Mouse (Mus musculus): ENCODE measurements at regions not wholly inside any gene's neighbourhood (a gene's known extent, or its start where the extent isn't known, plus 50 kb on each side); places are given as distances from the start of the nearest gene placed in this dataset.

DNA sequence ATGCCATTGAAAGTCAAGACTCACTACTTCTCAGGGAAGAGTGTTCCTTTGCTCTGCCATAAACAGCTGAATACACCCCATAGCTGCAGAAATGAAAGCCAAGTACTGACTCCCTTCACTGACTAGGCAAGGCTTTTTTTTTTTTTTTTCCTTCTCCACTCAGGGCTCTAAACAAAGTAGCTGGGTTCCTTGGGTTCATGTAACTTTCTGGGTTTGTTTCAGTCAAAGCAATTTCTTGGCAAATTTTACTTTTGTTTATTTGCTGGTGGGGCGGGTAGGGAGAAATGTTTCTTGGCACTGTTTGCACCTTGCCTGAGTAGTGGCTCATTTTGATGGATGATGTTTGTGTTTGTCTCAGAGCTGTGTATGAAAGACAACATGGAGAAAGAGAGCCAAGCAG lies 141.3 kb upstream of the 1810046K07Rik start:
- 79% methylated on average over 1 of the region's 1 CpGs for WGBS
- H3K27ac ChIP-seq (replicated peaks; ENCODE audit: low read depth, low read length), result no peak overlapping the region
- H3K4me3 ChIP-seq (ENCODE audit: low read depth, low read length), result no peak overlapping the region
- H3K27me3 ChIP-seq (ENCODE audit: control insufficient read depth, insufficient read depth, low read length), result no peaks in the 10 kb centered on the region
- no peak for ATAC-seq (ENCODE audit: insufficient number of reproducible peaks, low FRiP score, low TSS enrichment, low read depth)
- H3K4me2 ChIP-seq (ENCODE audit: low read depth, severe bottlenecking), result no peak overlapping the region
- no peaks in the 10 kb centered on the region for H3K4me1 ChIP-seq (ENCODE audit: control insufficient read depth, insufficient read depth, low read length)
- H3K9me3 ChIP-seq (ENCODE audit: control insufficient read depth, low read length), result no peaks in the 10 kb centered on the region
- DNase-seq (ENCODE audit: low spot score), result no peak
- H3K36me3 ChIP-seq (ENCODE audit: control insufficient read depth, insufficient read depth, low read length), result no peaks in the 10 kb centered on the region
- H3K9ac ChIP-seq (ENCODE audit: low read length), result no peak overlapping the region

DNA sequence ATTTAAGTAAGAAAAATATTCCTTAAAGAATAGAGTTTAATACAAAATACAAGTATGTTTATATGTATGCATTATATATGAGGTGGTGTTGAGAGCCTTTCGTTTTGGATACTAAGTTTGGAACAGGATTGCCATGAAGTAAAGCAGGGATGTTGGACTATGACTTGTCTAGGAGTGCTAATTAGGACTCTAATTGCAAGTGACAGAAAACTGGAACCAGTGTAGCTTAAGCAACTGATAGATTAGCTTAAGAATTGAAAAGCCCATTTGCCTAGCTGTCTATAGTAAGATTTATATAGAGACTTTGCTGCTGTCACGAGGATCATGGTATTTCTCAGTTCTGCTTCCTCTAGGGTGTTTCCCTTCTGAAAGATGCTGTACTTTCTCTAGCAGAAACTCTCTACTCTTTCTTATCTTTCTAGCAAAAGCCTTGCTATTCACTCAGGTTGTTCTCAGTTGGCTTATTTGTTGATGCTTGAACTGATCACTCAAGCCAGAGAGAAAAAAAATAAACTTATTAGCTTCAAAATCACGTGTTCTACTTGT lies 147.9 kb upstream of the 1810046K07Rik start:
- Histone ChIP-seq H3K27me3 (ENCODE audit: control insufficient read depth, insufficient read depth, low read length) (no peaks in the 10 kb centered on the region), H3K4me3 (ENCODE audit: low read depth, low read length) (no peak overlapping the region), H3K27ac (replicated peaks; ENCODE audit: low read depth, low read length) (no peak overlapping the region), H3K9me3 (ENCODE audit: control insufficient read depth, low read length) (no peaks in the 10 kb centered on the region), H3K9ac (ENCODE audit: low read length) (no peak overlapping the region), H3K4me1 (ENCODE audit: control insufficient read depth, insufficient read depth, low read length) (no peaks in the 10 kb centered on the region), H3K36me3 (ENCODE audit: control insufficient read depth, insufficient read depth, low read length) (no peaks in the 10 kb centered on the region), H3K4me2 (ENCODE audit: low read depth, severe bottlenecking) (no peak overlapping the region)
- 60% methylated on average over 3 of the region's 3 CpGs for WGBS
- no peak for DNase-seq (ENCODE audit: low spot score)
- ATAC-seq (ENCODE audit: insufficient number of reproducible peaks, low FRiP score, low TSS enrichment, low read depth), result no peak

DNA sequence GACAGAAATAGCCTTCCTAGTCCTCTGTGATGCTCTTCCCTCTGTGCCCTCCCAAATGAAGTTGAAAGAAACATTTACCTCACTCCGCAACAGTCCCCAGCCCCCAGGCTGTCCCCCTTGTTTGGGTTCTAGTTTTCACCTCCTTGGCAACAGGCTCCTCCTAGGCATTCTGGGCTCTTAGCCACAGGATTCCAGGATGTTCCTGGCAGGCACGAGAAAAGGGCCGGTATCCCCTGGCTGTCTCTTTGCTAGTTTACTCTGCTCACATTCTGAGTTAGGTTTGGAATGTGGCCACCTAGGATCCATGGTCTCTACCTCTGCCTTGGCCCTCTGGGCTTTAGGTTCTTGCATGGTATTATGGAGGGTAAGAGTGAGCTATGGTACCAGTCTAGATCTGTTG lies 159.1 kb upstream of the 1810046K07Rik start:
- DNase-seq (ENCODE audit: low spot score) (no peak), ATAC-seq (ENCODE audit: insufficient number of reproducible peaks, low FRiP score, low TSS enrichment, low read depth) (no peak)

DNA sequence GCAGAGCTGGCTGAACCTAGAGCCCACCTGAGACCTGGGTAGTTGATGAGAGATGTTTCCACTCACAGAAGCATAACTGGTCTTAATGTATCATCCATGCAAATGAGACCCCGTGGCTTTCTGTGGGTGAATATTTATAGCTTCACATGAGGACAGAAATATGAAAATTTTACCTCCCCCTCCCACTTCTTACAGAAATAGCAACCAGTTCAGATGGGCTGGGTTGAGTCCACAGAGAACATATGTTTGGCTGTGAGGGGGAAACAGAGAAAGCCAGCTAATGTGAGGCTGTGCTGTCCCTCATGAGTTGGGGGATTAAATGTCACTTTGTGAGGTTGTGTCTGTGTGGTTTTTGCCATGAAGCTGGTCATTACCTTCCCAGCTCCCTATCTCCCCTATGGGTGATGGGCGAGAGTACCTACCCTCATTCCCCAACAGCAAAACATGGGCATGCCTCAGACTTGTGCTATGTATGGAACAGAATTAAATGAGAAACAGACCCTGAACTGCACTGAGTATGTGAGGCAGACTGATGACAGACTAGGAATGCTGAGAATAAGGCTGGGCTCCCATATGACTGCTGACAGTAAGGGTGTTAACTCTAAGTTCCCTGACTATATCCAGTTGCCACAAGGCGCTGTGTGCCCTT lies 178.7 kb upstream of the 1810046K07Rik start:
- ATAC-seq (ENCODE audit: insufficient number of reproducible peaks, low FRiP score, low TSS enrichment, low read depth), result no peak
- H3K36me3 ChIP-seq (ENCODE audit: control insufficient read depth, insufficient read depth, low read length), result no peaks in the 10 kb centered on the region
- no peak overlapping the region for H3K27ac ChIP-seq (replicated peaks; ENCODE audit: low read depth, low read length)

More for the DNA sequence above, 159.1 kb upstream of the 1810046K07Rik start:
- Histone ChIP-seq H3K9ac (ENCODE audit: low read length) (no peak overlapping the region), H3K9me3 (ENCODE audit: control insufficient read depth, low read length) (no peaks in the 10 kb centered on the region), H3K4me3 (ENCODE audit: low read depth, low read length) (no peak overlapping the region), H3K27me3 (ENCODE audit: control insufficient read depth, insufficient read depth, low read length) (no peaks in the 10 kb centered on the region), H3K4me2 (ENCODE audit: low read depth, severe bottlenecking) (no peak overlapping the region), H3K36me3 (ENCODE audit: control insufficient read depth, insufficient read depth, low read length) (no peaks in the 10 kb centered on the region), H3K27ac (replicated peaks; ENCODE audit: low read depth, low read length) (no peak overlapping the region), H3K4me1 (ENCODE audit: control insufficient read depth, insufficient read depth, low read length) (no peaks in the 10 kb centered on the region)
- 78% methylated on average over 3 of the region's 3 CpGs for WGBS

DNA sequence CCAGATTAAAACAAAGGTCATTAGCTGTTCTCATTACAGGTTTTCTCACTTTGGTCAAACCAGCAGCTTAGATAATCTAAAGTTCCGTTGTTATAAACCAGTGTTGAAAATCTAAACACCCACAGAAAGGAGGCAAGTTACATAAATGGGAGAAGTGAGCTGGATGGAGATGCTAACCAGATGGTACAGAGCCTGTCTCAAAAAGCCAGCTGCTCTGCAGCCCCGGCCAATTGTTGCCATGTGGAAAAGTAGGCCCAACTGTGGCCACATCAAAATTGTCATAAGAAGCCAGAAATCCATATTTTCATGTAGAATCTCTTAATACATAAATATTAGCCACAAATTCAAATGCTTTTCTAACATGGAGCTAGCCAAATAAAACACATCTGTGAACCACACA lies 188.9 kb upstream of the 1810046K07Rik start:
- ATAC-seq (ENCODE audit: insufficient number of reproducible peaks, low FRiP score, low TSS enrichment, low read depth) (no peak), DNase-seq (ENCODE audit: low spot score) (no peak)
- no peak overlapping the region for H3K27ac ChIP-seq (replicated peaks; ENCODE audit: low read depth, low read length)
- no peaks in the 10 kb centered on the region for H3K27me3 ChIP-seq (ENCODE audit: control insufficient read depth, insufficient read depth, low read length)
- no peaks in the 10 kb centered on the region for H3K9me3 ChIP-seq (ENCODE audit: control insufficient read depth, low read length)
- H3K4me1 ChIP-seq (ENCODE audit: control insufficient read depth, insufficient read depth, low read length), result no peaks in the 10 kb centered on the region
- no peak overlapping the region for H3K4me3 ChIP-seq (ENCODE audit: low read depth, low read length)
- WGBS, result 80% methylated on average over 2 of the region's 2 CpGs
- H3K9ac ChIP-seq (ENCODE audit: low read length), result no peak overlapping the region
- no peak overlapping the region for H3K4me2 ChIP-seq (ENCODE audit: low read depth, severe bottlenecking)
- no peaks in the 10 kb centered on the region for H3K36me3 ChIP-seq (ENCODE audit: control insufficient read depth, insufficient read depth, low read length)

More for the DNA sequence above, 178.7 kb upstream of the 1810046K07Rik start:
- 88% methylated on average over 3 of the region's 3 CpGs for WGBS
- H3K27me3 ChIP-seq (ENCODE audit: control insufficient read depth, insufficient read depth, low read length), result no peaks in the 10 kb centered on the region
- H3K9ac ChIP-seq (ENCODE audit: low read length), result no peak overlapping the region
- H3K4me1 ChIP-seq (ENCODE audit: control insufficient read depth, insufficient read depth, low read length), result no peaks in the 10 kb centered on the region
- H3K4me2 ChIP-seq (ENCODE audit: low read depth, severe bottlenecking), result no peak overlapping the region
- no peaks in the 10 kb centered on the region for H3K9me3 ChIP-seq (ENCODE audit: control insufficient read depth, low read length)
- no peak overlapping the region for H3K4me3 ChIP-seq (ENCODE audit: low read depth, low read length)
- no peak for DNase-seq (ENCODE audit: low spot score)

DNA sequence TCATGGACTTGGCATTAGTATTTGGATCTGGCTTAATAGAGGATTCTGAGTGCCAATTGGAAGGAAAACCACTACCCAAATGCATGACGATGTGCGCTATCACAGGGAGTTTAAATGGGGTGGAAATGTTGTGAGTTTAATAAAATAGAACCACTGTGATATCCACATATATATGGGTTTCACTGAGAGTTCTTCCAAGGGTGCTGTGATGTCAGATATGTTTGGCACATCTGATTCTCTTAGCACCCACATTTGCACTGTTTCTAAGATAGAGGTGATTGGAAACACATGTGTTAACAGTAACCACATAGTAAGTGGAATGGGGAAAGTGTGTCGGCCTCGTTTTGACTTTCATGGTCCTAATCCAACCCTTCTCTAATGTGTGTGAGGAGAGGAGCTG lies 189.7 kb upstream of the 1810046K07Rik start:
- DNase-seq (ENCODE audit: low spot score) (no peak), ATAC-seq (ENCODE audit: insufficient number of reproducible peaks, low FRiP score, low TSS enrichment, low read depth) (no peak)
- H3K9me3 ChIP-seq (ENCODE audit: control insufficient read depth, low read length), result no peaks in the 10 kb centered on the region
- no peak overlapping the region for H3K4me3 ChIP-seq (ENCODE audit: low read depth, low read length)
- H3K27me3 ChIP-seq (ENCODE audit: control insufficient read depth, insufficient read depth, low read length), result no peaks in the 10 kb centered on the region
- no peak overlapping the region for H3K9ac ChIP-seq (ENCODE audit: low read length)
- WGBS, result 66% methylated on average over 4 of the region's 4 CpGs
- H3K27ac ChIP-seq (replicated peaks; ENCODE audit: low read depth, low read length), result no peak overlapping the region
- no peaks in the 10 kb centered on the region for H3K4me1 ChIP-seq (ENCODE audit: control insufficient read depth, insufficient read depth, low read length)
- H3K36me3 ChIP-seq (ENCODE audit: control insufficient read depth, insufficient read depth, low read length), result no peaks in the 10 kb centered on the region
- H3K4me2 ChIP-seq (ENCODE audit: low read depth, severe bottlenecking), result no peak overlapping the region

DNA sequence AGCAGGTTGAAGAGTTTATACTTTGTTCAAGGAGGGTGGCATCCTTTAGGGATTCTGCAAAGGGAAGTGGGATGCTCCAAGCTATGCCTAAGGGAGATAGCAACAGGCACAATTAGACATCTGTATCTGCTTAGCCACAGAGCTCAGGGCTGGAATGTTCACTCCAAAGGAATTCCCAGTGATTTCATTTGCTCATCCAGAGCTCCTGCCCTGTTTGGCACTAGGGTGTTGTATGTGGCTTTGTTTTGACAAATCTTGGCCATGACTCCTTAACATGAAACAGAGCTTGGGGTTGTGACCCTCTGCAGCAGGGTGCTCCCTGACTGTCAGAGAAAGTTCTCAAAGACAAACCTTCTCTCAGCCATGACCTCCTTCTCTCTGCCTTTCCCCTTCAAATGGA lies 194.8 kb upstream of the 1810046K07Rik start:
- ATAC-seq (ENCODE audit: insufficient number of reproducible peaks, low FRiP score, low TSS enrichment, low read depth) (no peak), DNase-seq (ENCODE audit: low spot score) (no peak)
- Histone ChIP-seq H3K4me3 (ENCODE audit: low read depth, low read length) (no peak overlapping the region), H3K9me3 (ENCODE audit: control insufficient read depth, low read length) (no peaks in the 10 kb centered on the region), H3K27me3 (ENCODE audit: control insufficient read depth, insufficient read depth, low read length) (no peaks in the 10 kb centered on the region), H3K9ac (ENCODE audit: low read length) (no peak overlapping the region), H3K4me1 (ENCODE audit: control insufficient read depth, insufficient read depth, low read length) (no peaks in the 10 kb centered on the region), H3K4me2 (ENCODE audit: low read depth, severe bottlenecking) (no peak overlapping the region), H3K36me3 (ENCODE audit: control insufficient read depth, insufficient read depth, low read length) (no peaks in the 10 kb centered on the region), H3K27ac (replicated peaks; ENCODE audit: low read depth, low read length) (no peak overlapping the region)

DNA sequence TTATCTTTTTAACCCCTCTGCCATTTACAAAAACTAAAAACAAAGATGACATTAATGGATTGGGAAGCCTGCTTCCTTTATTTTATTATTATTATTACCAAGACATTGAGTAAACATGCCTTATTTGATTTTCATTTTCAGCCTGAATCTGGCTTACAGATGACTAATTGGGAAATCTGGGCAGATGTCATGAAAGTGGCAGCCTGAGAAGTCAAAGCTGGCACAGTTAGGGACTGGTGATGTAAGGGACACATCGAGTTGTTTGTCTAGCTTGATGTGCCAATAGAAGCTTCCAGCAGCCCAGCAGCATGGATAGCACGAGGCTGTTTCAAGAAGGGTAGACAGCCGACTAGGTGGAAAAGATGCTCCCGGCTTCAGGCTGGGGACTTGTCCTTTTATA lies 197.2 kb upstream of the 1810046K07Rik start:
- H3K36me3 ChIP-seq (ENCODE audit: control insufficient read depth, insufficient read depth, low read length), result no peaks in the 10 kb centered on the region
- H3K27me3 ChIP-seq (ENCODE audit: control insufficient read depth, insufficient read depth, low read length), result no peaks in the 10 kb centered on the region
- no peak overlapping the region for H3K4me2 ChIP-seq (ENCODE audit: low read depth, severe bottlenecking)
- no peak overlapping the region for H3K27ac ChIP-seq (replicated peaks; ENCODE audit: low read depth, low read length)
- ATAC-seq (ENCODE audit: insufficient number of reproducible peaks, low FRiP score, low TSS enrichment, low read depth), result no peak
- H3K4me1 ChIP-seq (ENCODE audit: control insufficient read depth, insufficient read depth, low read length), result no peaks in the 10 kb centered on the region
- H3K9me3 ChIP-seq (ENCODE audit: control insufficient read depth, low read length), result no peaks in the 10 kb centered on the region
- DNase-seq (ENCODE audit: low spot score), result no peak
- 91% methylated on average over 4 of the region's 4 CpGs for WGBS
- H3K9ac ChIP-seq (ENCODE audit: low read length), result no peak overlapping the region
- no peak overlapping the region for H3K4me3 ChIP-seq (ENCODE audit: low read depth, low read length)

DNA sequence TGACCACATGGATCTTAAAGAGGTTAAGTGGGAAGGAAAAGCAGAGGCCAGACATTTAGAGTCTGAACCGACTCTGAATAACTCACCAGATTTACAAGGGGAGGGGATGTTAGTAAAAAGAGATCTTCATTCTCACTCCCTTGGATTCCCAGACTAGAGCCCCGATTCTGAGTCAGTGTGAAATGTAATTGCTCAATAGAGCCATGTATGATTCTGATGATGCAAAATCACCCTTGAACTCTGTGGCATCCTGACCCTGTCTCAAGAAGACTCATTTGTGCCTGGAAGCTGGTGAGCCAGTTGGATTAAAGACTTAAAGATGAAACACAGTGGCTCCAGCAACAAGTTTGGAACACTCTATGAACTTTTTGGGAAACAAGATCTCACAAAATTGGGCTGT lies 210.2 kb upstream of the 1810046K07Rik start:
- Histone ChIP-seq H3K27me3 (ENCODE audit: control insufficient read depth, insufficient read depth, low read length) (no peaks in the 10 kb centered on the region), H3K4me1 (ENCODE audit: control insufficient read depth, insufficient read depth, low read length) (no peaks in the 10 kb centered on the region), H3K36me3 (ENCODE audit: control insufficient read depth, insufficient read depth, low read length) (no peaks in the 10 kb centered on the region), H3K4me3 (ENCODE audit: low read depth, low read length) (no peak overlapping the region), H3K9me3 (ENCODE audit: control insufficient read depth, low read length) (no peaks in the 10 kb centered on the region), H3K9ac (ENCODE audit: low read length) (no peak overlapping the region), H3K27ac (replicated peaks; ENCODE audit: low read depth, low read length) (no peak overlapping the region), H3K4me2 (ENCODE audit: low read depth, severe bottlenecking) (no peak overlapping the region)
- WGBS, result 50% methylated on average over 2 of the region's 2 CpGs
- no peak for ATAC-seq (ENCODE audit: insufficient number of reproducible peaks, low FRiP score, low TSS enrichment, low read depth)
- DNase-seq (ENCODE audit: low spot score), result no peak
